Mouse (Mus musculus) B cell, adult 2 months (primary cell): ENCODE results near the gene Gm9936.
"Not testable (repeated sequence)": the region's sequence is repeated elsewhere in the genome, so short reads cannot be mapped to it uniquely, and the experiment has no call there.

Source experiments
- DNase-seq, 2 experiments: peaks; one replicate each; pipeline ENCODE4 v3.0.0; 2022

The Gm9936 gene

GRCm38 (mm10) chr5:114858582-114858981 lies at the start of gene Gm9936:
TSS of gene Gm9936 (minus strand) at chr5:114858682.
- DNase-seq, result no peak

GRCm38 (mm10) chr5:114902413-114902812 lies 43.9 kb upstream of the Gm9936 start:
- peak; percentile 76 to 77 for DNase-seq

- no peak for DNase-seq
These were observed 40.4 kb upstream of the Gm9936 start for GRCm38 (mm10) chr5:114898857-114899256.

DNA sequence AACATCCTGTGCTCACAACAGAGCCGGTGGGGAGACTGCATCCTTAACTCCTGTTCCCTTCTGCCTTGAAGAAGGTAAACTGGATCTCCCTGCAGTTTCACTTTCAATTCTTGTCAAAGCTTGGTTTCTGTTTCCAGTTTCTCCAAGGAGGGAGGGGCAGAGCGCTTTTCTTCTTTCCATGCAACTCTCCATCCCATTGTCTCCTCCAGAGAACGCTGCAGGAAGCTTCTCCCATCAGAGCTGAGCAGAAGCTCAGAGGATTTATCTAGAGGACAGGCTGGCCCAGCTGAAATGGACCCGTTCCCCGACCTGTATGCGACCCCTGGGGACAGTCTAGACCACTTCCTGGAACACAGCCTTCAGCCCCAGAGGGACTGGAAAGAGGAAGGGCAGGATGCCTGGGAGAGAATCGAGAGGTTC lies 38.9 kb upstream of the Gm9936 start:
- peak; percentile 25 to 26 for DNase-seq

GRCm38 (mm10) chr5:114896688-114897373 lies 38.3 kb upstream of the Gm9936 start, which contains the start of gene Oasl2:
TSS of gene Oasl2 (plus strand) at chr5:114896936.
- no peak for DNase-seq

GRCm38 (mm10) chr5:114895542-114895941 lies 37.1 kb upstream of the Gm9936 start:
- DNase-seq, result no peak

- no peak for DNase-seq
These were observed 30.5 kb upstream of the Gm9936 start for GRCm38 (mm10) chr5:114888995-114889394.

DNA sequence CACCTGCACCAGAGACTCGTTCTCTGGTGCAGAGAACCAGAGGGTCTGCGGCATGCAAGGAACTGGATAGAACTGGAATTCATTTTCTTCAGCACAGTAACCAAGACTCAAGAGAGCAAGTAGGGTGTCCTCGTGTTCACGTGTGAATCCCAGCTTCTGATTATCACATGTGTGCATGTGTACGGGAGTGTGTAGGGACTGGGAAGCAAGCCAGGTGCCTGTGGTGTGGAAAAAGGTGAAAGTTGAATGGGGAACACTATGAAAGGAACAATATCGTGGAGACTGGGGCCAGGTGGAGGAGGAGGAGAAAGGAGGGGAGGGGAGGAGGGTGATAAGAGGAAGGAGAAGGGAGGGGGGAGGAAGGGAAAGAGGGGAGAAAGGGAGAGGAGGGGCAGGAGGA lies 28.3 kb upstream of the Gm9936 start:
- no peak for DNase-seq

- no peak for DNase-seq
These were observed 24.5 kb upstream of the Gm9936 start for GRCm38 (mm10) chr5:114883022-114883421.

GRCm38 (mm10) chr5:114882319-114882718 lies 23.8 kb upstream of the Gm9936 start:
- DNase-seq, result peak; percentile 56 to 61

- DNase-seq, result no peak
These were observed 20.9 kb upstream of the Gm9936 start for GRCm38 (mm10) chr5:114879399-114879798.

DNA sequence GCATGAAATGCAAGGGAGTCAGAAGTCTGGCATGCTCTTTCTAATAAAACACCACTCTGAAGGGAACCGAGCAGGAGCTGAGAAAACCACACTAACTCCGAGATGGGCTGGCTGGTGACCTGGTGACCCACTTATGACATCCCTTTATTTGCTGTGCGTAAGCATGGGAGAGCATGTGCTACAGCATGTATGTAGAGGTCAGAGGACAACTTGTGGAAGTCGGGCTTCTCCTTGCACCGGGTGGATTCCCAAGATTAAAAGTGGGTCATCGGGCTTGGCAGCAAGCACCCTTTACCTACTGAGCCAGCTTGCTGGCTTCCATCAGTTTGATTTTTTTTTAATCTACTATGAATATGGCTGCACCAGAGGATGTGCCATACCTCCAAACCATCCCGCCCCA lies 19.0 kb upstream of the Gm9936 start:
- no peak for DNase-seq

- no peak for DNase-seq
These were observed 17.8 kb upstream of the Gm9936 start for GRCm38 (mm10) chr5:114876331-114876730.

GRCm38 (mm10) chr5:114875858-114876257 lies 17.4 kb upstream of the Gm9936 start:
- DNase-seq, result peak; percentile 47 to 51

DNA sequence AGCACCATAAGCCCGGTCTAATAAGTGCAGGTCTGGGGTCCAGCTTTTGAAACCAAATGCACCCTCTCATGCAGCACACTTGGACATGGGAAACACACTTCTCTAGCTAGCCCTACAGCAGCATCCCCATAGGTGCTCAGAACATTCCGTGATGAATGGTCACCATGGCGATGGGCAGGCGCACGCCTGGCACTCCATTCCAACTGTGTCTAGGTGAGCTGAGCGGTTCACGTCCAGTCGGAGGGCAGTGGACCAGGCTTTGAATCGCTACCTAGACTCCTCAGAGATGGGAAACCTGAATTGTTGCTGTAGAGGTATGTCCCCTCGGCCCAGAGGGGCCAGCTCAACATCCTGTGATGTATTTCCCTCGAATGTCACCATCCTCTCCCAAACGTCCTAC lies 6.8 kb upstream of the Gm9936 start:
- no peak for DNase-seq

GRCm38 (mm10) chr5:114864813-114865212 lies 6.3 kb upstream of the Gm9936 start:
- peak; percentile 62 to 70 for DNase-seq

DNA sequence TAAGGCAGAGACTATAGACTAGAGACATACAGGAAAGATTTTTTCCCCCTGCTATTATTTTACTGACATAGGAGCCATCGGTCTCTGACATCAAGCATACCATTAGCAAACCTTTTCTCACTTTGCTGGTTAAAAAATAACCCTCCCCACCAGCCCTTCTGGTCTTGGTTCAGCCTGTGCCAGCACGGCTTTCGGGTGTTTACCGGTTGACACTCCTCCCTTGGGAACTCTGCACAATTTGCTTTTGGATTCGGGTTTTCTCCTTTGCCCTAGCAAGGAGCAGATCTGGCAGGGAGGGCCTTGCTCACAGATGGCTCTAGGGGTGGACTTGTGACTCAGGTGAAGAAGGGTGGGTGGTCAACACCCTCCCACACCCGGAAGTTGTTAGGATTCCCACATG lies 3.2 kb upstream of the Gm9936 start:
- no peak for DNase-seq

GRCm38 (mm10) chr5:114859253-114859652 lies 771 bp upstream of the Gm9936 start:
- peak; percentile 77 for DNase-seq

GRCm38 (mm10) chr5:114853364-114853763 lies 5.1 kb downstream of the Gm9936 start, which contains the start of gene 4930519G04Rik:
TSS of gene 4930519G04Rik (plus strand) at chr5:114853664.
- not testable (repeated sequence) for DNase-seq

DNA sequence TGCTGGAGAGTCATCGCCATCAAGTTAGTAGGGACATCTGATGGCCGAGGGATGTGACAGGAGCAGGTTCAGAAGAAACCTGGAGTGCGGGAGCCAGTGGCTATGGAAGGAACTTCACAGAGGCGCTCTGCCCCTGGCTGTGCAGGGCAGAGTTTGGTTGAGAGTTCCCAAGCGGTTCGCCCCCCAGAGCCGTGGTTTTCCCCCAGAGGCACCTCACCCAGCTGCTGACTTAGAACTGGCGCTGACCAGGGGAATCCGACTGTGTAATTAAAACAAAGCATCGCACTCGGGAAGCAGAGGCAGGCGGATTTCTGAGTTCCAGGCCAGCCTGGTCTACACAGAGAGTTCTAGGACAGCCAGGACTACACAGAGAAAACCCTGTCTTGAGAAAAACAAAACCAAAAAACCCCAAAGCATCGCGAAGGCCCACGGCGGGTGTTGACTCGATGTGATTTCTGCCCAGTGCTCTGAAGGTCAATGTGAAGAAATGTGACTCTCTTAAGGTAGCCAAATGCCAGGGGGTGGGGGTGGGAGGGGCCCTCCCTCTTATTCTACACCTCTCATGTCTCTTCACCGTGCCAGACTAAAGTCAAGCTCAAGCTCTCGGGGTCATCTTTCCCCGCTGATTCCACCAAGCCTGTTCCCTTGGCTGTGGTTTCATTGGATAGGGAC lies 6.8 kb downstream of the Gm9936 start:
- no peak for DNase-seq

- not testable (repeated sequence) for DNase-seq
These were observed 14.1 kb downstream of the Gm9936 start for GRCm38 (mm10) chr5:114844371-114844770.

DNA sequence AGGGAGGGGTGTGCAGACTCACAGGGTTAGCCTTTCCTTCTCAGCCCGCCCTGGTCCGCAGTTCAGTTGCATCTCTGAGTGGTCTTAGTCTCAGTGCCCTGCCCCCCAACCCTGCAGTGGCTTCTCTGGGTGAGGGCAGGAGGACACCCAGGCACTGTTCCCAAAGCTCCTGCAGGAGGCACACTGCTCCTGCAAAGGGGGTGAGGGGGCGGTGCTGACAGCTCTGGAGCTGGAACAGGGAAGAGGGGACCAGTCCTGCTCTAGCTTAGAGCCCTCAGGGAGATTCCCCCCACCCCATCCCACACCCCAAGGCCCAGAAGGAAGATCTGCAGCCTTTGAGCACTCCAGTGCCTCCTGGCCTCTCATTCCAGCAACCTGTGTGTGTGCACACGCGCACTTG lies 15.8 kb downstream of the Gm9936 start:
- no peak for DNase-seq

DNA sequence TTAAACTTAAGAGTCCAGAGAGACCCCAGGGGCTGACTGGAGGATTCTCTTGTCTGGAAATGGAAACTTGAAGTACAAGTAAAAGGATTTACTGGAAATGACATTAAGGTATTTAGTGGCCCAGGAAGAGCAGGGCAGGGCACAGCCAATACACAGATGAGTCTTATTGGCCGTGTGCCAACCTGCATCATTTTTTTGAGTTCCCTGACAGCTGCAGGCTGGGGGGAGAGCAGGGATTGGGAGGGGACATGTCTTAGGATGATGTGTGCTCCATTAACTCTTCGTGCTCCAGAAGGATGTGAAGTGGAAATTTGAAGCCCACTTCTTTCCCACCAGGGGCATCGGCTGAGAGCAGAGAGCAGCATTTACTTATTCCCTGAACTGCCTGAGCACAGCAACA lies 16.3 kb downstream of the Gm9936 start:
- not testable (repeated sequence) for DNase-seq

GRCm38 (mm10) chr5:114840481-114840880 lies 18.0 kb downstream of the Gm9936 start:
- not testable (repeated sequence) for DNase-seq
